Mouse (Mus musculus): ENCODE measurements around the gene Gm20741.

The Gm20741 gene

DNA sequence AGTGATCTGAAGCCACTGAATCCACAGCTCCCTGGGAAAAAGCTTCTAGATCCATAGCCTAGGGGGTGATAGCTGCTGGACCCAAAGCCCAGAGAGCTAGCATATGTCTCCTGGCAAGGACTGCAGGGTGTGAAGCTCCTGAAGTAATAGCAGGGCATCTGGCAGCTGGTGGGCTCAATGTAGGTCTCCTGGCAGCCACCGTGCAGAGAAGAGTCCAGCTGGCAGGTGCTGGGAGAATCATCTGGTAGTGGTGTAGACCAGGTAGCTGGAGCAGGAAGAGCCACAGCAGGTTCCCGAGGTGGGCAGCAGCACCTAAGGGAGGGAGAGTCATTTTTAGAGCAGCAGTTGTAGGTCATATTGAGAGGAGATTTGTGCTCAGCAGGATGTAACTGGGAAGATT, at the start of gene Gm20741:
TSS of gene Gm20741 (minus strand) at position 394 of the 400 bp plus-strand sequence.
- no peak for DNase-seq (ENCODE audit: low spot score in 2 of 2)

- DNase-seq (ENCODE audit: low spot score in 2 of 2), result no peak
These were observed 39.4 kb upstream of the Gm20741 start for GRCm38 (mm10) chr16:88851450-88851849.

- no peak for DNase-seq (ENCODE audit: low spot score in 2 of 2)
These were observed 36.5 kb upstream of the Gm20741 start for GRCm38 (mm10) chr16:88848558-88848957.

DNA sequence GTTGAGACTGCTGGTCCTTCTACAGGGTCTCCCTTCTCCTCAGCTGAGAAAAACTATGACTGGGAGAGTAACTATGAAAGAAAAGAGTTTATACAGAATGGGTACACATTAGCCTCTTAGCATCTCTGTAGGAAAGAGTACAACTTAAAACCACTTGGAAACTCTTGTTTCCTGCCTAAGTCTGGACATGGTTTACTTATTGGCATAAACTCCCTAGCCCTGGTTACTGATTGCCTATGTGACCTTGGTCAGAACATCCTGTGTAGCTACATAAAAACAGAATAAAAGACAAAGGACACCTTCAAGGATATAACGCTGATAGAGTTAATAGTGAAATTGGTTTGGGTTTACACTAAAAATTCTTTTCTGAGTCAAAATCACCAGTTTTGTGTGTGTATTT, 35.3 kb upstream of the Gm20741 start:
- DNase-seq (ENCODE audit: low spot score in 2 of 2), result no peak

DNA sequence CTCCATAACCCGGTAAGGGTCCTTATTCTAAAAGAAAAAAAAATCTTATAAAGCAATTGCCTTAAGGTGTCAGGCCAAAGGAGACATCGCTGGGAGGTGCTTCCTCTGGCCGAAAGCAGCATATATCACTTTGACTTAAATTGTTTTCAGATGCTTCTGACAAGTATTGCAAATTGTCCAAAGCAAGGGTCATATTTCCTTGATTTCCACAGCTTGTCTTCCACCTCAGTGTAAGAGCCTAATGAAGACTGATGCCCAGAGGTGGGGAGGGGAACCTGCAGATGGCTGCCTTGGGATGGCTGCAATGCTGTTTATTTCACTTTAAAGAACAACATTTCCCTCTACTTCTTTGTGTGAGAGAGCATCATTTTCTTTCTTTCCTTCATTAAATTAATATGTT, 15.0 kb upstream of the Gm20741 start:
- DNase-seq (ENCODE audit: low spot score in 2 of 2), result no peak

DNA sequence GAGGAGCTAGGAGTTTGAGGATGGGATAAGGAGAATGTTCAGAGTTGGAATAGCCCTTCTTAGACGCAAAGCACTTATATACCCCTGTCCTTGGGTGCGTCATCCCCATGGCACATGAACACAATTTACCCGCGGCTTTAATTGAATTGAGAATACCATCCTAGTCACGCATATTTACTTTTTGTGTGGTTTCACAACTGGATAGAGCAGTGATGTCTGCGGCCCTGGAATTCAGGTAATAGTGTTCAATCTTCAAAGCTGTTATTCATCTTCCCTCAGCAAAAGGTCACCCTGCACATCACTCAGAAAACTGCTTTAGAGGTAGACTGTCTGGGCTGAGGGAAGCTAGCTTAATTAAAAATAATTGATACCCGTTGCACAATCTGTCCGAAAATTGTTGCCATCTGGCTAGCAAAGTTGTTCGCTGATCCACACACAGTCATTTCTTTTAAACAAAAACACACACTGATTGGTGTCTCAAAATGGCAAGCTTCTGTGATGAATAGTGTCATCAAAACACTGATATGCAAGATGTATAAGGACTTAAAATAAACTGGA, 14.2 kb upstream of the Gm20741 start, which contains the start of gene Krtap14:
TSS of gene Krtap14 (minus strand) at position 51 of the 558 bp plus-strand sequence.
- no peak for DNase-seq (ENCODE audit: low spot score in 2 of 2)

GRCm38 (mm10) chr16:88823736-88824135, 11.7 kb upstream of the Gm20741 start:
- DNase-seq (ENCODE audit: low spot score in 2 of 2), result no peak

DNA sequence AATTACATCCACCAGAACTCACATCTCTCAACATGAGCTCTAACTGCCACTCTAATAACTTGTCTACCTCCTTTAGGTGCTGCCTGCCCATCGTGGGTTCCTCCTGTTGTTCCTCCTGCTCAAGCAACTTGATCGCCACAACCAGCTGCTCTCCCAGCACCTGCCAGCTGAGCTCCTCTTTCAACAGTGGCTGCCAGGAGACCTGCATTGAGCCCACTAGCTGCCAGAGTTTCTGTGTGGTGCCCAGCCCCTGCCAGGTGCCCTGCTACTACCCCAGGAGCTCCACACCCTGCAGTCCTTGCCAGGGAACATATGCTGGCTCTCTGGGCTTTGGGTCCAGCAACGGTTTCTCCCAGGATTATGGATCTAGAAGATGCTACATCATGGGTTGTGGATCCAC, 8.0 kb upstream of the Gm20741 start, which contains the start of gene Krtap15:
TSS of gene Krtap15 (plus strand) at position 150 of the 400 bp plus-strand sequence.
- no peak for DNase-seq (ENCODE audit: low spot score in 2 of 2)

DNA sequence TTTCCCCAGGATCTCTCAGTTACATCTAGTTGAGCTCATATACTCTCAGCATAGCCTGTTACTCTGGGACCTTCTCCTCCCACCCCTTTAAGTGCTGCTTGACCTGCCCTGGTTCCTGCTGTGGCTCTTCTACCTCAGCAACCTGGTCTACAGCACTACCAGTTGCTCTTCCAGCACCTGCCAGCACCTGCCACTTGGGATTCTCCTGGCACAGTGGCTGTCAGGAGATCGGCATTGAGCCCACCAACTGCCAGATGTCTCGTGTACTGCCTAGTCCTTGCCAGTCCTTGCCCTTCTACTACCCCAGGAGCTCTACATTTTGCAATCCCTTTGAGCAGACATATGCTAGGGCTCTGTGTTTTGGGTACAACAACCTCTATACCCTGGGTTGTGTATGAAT, 25.2 kb downstream of the Gm20741 start:
- DNase-seq (ENCODE audit: low spot score in 2 of 2), result no peak

DNA sequence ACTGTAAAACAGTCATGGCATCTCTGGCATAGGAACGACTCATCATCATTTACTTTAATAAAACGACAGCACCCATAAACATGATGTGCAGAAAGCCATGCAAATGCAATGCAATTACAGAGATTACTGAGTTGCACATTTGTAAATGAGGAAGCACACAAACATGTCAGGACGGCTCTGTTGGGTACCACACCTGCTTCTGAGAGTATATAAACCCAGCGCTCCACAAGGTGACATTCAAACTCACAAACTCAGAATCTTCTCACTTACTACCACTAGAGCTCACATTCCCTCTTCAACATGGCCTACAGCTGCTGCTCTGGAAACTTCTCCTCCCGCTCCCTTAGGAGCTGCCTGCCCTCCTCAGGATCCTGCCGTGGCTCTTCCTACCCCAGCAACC, 34.4 kb downstream of the Gm20741 start, which contains the start of gene Gm5965:
TSS of gene Gm5965 (plus strand) at position 301 of the 400 bp plus-strand sequence.
- no peak for DNase-seq (ENCODE audit: low spot score in 2 of 2)

GRCm38 (mm10) chr16:88774106-88774505, 37.9 kb downstream of the Gm20741 start, which contains the start of gene 2310057N15Rik:
Gene 2310057N15Rik (minus strand): TSS chr16:88774206.
- no peak for DNase-seq (ENCODE audit: low spot score in 2 of 2)

Measured in urinary bladder, postnatal 36 days (tissue).